Mouse (Mus musculus) limb, embryonic 11.5 days (tissue): Measurements from ENCODE around the gene Csnk2a2. TPM values are rescaled to one million over a fixed set of nuclear protein-coding genes. Genes with fewer than 3 reads are reported as not detected.

Experiments used
- ATAC-seq: fragments of 200-750 bp; cut with Nextera tagmentation; 2 replicates; pipeline ENCODE4 v1.8.0; 2017; ENCODE audit warnings: low read depth; ENCODE audit not compliant: insufficient number of reproducible peaks, low FRiP score, low TSS enrichment
- DNase-seq: peaks from one replicate; pipeline ENCODE4 v3.0.0-alpha.2; 2015; ENCODE audit warnings: low spot score
- H3K27ac ChIP-seq: fragments of 300-500 bp; sonication (generic); replicated peaks from 2 replicates; pipeline ENCODE4 v1.5.1; 2014; ENCODE audit warnings: low read depth, mild to moderate bottlenecking, low read length
- H3K27me3 ChIP-seq: fragments of 300-500 bp; sonication (generic); 2 replicates; pipeline ENCODE4 v1.6.1; 2014; ENCODE audit warnings: mild to moderate bottlenecking, low read length, mixed read lengths; ENCODE audit not compliant: control insufficient read depth, insufficient read depth
- H3K36me3 ChIP-seq: fragments of 300-500 bp; sonication (generic); 2 replicates; pipeline ENCODE4 v1.6.1; 2014; ENCODE audit warnings: mild to moderate bottlenecking, low read length, moderate library complexity, mixed read lengths; ENCODE audit not compliant: control insufficient read depth, insufficient read depth
- H3K4me1 ChIP-seq: fragments of 300-500 bp; sonication (generic); 2 replicates; pipeline ENCODE4 v1.6.1; 2014; ENCODE audit warnings: low read length, mixed read lengths; ENCODE audit not compliant: control insufficient read depth, insufficient read depth
- H3K4me2 ChIP-seq: fragments of 300-500 bp; sonication (generic); 2 replicates; pipeline ENCODE4 v1.6.1; 2014; ENCODE audit warnings: low read depth, mild to moderate bottlenecking, moderate library complexity; ENCODE audit not compliant: severe bottlenecking
- H3K4me3 ChIP-seq: fragments of 300-500 bp; sonication (generic); 2 replicates; pipeline ENCODE4 v1.5.1; 2014; ENCODE audit warnings: low read depth, low read length
- H3K9ac ChIP-seq: fragments of 300-500 bp; sonication (generic); 2 replicates; pipeline ENCODE4 v1.6.1; 2014; ENCODE audit warnings: mild to moderate bottlenecking, low read length
- H3K9me3 ChIP-seq: fragments of 300-500 bp; sonication (generic); 2 replicates; pipeline ENCODE4 v1.6.1; 2016; ENCODE audit warnings: low read length; ENCODE audit not compliant: control insufficient read depth
- WGBS: fragments of 180-500 bp; shearing (Covaris S2); extraction: QIAGEN DNeasy Blood & Tissue Kit; methylation state at CpG from one replicate; pipeline ENCODE4 v1.1.7; 2014; 5-methylcytosine and 5-hydroxymethylcytosine counted together
- polyA plus RNA-seq: library from polyadenylated mRNA; unstranded; fragments of >200 nt; fragmentation: Nextera tagmentation; extraction: Ambion mirVana; gene quantifications from 2 replicates; pipeline ENCODE4 v1.2.1, GENCODE M21; 2014

The Csnk2a2 gene
- polyA plus RNA-seq, 1 experiment from 2014 or later, result 17.5 TPM

GRCm38 (mm10) chr8:95496420-95496819, 6.6 kb upstream of the Csnk2a2 start:
- H3K9me3 ChIP-seq, result no peaks in the 10 kb centered on the region
- WGBS, result 39% methylated on average over 3 of the region's 3 CpGs

DNA sequence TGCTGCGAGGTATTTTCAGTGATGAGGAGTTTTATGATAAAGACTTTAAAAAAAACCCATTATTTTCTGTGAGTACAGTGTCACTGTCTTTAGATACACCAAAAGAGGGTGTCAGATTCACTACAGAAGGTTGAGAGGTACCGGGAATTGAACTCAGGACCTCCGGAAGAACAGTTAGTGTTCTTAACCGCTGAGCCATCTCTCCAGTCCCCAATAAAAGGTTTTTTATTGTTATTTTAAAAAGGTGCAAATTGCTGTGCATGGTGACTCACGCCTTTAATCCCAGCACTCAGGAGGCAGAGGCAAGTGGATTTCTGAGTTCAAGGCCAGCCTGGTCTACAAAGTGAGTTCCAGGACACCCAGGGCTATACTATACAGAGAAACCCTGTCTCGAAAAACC, 5.6 kb upstream of the Csnk2a2 start:
- no peak for DNase-seq
- H3K9me3 ChIP-seq, result no peaks in the 10 kb centered on the region
- H3K4me3 ChIP-seq, result no peak overlapping the region

More at GRCm38 (mm10) chr8:95496420-95496819, 6.6 kb upstream of the Csnk2a2 start:
- H3K9ac ChIP-seq, result no peak overlapping the region
- no peak overlapping the region for H3K4me3 ChIP-seq
- no peak overlapping the region for H3K27ac ChIP-seq
- no peaks in the 10 kb centered on the region for H3K27me3 ChIP-seq
- ATAC-seq (no peak), DNase-seq (no peak)
- H3K36me3 ChIP-seq, result no peaks in the 10 kb centered on the region
- no peaks in the 10 kb centered on the region for H3K4me1 ChIP-seq
- H3K4me2 ChIP-seq, result no peak overlapping the region

GRCm38 (mm10) chr8:95492057-95492456, 2.2 kb upstream of the Csnk2a2 start:
- 67% methylated on average over 4 of the region's 4 CpGs for WGBS

More for the DNA sequence above, 5.6 kb upstream of the Csnk2a2 start:
- no peak overlapping the region for H3K9ac ChIP-seq
- H3K36me3 ChIP-seq, result no peaks in the 10 kb centered on the region
- no peak overlapping the region for H3K4me2 ChIP-seq
- no peaks in the 10 kb centered on the region for H3K27me3 ChIP-seq
- no peak for ATAC-seq
- 85% methylated on average over 6 of the region's 6 CpGs for WGBS
- H3K4me1 ChIP-seq, result no peaks in the 10 kb centered on the region
- no peak overlapping the region for H3K27ac ChIP-seq

DNA sequence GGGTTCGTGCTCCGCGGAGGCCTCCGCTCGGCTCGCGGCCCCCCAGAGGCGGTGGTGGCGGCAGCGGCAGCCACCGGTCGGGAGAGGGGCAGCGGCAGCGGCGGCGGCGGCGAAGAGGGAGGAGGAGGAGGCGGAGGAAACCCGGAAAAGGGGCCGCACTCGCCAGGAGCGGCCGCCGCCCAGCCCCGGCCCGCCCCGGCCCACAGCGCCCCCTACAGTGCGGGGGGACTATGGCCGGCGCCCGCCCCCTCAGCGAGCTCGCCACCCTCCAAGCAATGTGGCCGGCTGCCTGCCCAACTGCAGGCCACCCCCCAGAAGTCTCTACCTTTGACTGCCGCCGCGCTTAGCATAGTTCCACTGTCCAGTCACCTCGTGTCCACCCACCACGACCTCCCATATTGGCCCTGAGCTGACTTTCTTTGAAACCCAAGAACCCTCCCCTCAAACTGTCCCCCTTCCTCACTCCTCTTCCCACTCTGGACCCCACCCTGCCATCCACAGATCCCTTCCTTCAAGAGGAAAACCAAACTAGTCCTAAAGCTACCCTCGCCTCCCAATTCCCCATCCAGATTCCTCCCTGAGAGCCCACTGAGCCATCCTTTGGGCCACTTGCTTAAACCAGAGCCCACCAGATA, 1.0 kb downstream of the Csnk2a2 start:
- 0 out of 2 replicates have a peak overlapping the region, but pooled peaks have one; percentile 8 for H3K27ac ChIP-seq
- peak; percentile 90 for DNase-seq
- H3K36me3 ChIP-seq, result 0 out of 2 replicates have a peak, but pooled peaks cover under 1% of the 10 kb centered on the region
- H3K9ac ChIP-seq, result peak overlapping the region; percentile 90
- peak overlapping the region; percentile 85 for H3K4me3 ChIP-seq
- peak; percentile 89 for ATAC-seq
- no peaks in the 10 kb centered on the region for H3K9me3 ChIP-seq
- H3K4me1 ChIP-seq, result peaks cover 9% of the 10 kb centered on the region
- under 1% methylated on average over 20 of the region's 42 CpGs for WGBS
- peak overlapping the region; percentile 49 for H3K4me2 ChIP-seq
- H3K27me3 ChIP-seq, result no peaks in the 10 kb centered on the region

More at GRCm38 (mm10) chr8:95492057-95492456, 2.2 kb upstream of the Csnk2a2 start:
- Histone ChIP-seq H3K36me3 (no peaks in the 10 kb centered on the region), H3K9ac (no peak overlapping the region), H3K4me3 (no peak overlapping the region), H3K4me1 (peaks cover 9% of the 10 kb centered on the region), H3K4me2 (no peak overlapping the region), H3K9me3 (no peaks in the 10 kb centered on the region), H3K27me3 (no peaks in the 10 kb centered on the region), H3K27ac (no peak overlapping the region)
- no peak for ATAC-seq
- DNase-seq, result no peak

DNA sequence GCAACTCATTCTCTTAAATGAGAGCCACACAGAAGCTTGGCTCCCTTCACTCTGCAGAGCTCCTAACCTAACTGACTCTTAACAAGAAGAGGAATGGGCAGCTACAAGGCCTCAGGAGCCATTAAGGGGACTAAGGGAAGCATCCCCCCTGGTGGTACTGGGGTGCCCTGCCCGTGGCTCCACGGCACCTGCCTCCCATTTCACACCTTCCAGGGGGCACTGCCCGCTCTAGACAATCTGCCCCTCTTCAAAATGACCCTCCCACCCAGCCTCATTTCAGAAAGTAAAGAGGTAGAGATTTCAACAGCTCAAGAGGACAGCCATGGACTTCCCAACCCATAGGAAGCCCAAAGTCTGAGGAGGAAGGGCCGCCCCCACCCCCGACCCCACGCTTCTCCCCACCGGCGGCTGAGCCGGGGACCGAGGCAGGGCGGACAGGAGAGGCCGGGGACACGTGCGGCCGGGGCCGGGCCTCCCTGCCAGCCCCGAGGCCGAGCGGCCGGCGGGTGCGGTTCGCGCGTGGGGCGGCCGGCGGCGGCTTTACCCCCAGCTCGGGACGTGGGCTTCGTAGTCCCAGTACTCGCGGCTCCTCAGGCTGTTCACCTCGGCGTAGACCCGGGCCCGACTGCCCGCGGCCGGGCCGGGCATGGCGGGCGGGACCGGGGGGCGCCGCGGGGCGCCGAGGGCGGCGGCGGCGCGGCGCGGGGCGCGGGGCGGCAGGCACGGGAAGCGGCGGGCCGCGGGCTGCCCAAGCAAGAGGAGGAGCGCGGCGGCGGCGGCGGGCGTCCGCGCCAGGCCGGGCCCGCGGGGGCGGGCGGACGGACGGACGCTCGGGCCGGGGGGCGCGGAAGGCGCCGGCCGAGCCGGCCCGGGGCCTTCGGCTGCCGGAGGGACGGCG, 1.8 kb downstream of the Csnk2a2 start:
- no peak for DNase-seq
- peaks cover 9% of the 10 kb centered on the region for H3K4me1 ChIP-seq

GRCm38 (mm10) chr8:95470008-95470407, 19.8 kb downstream of the Csnk2a2 start:
- ATAC-seq (no peak), DNase-seq (no peak)
- no peaks in the 10 kb centered on the region for H3K9me3 ChIP-seq
- H3K4me2 ChIP-seq, result no peak overlapping the region
- H3K4me1 ChIP-seq, result no peaks in the 10 kb centered on the region
- H3K4me3 ChIP-seq, result no peak overlapping the region
- H3K36me3 ChIP-seq, result peaks cover 14% of the 10 kb centered on the region; the same call in 1 of the 2 replicates
- WGBS, result 97% methylated on average over 4 of the region's 4 CpGs
- no peak overlapping the region for H3K27ac ChIP-seq
- H3K27me3 ChIP-seq, result no peaks in the 10 kb centered on the region
- no peak overlapping the region for H3K9ac ChIP-seq

More for the DNA sequence above, 1.8 kb downstream of the Csnk2a2 start:
- Histone ChIP-seq H3K9me3 (no peaks in the 10 kb centered on the region), H3K4me2 (peak overlapping the region; percentile 92), H3K4me3 (peak overlapping the region; percentile 85), H3K9ac (peak overlapping the region; percentile 90), H3K27ac (0 out of 2 replicates have a peak overlapping the region, but pooled peaks have one; percentile 8), H3K36me3 (0 out of 2 replicates have a peak, but pooled peaks cover 3% of the 10 kb centered on the region), H3K27me3 (no peaks in the 10 kb centered on the region)
- ATAC-seq, result 0 out of 2 replicates have a peak, but pooled peaks have one; percentile 10
- WGBS, result under 1% methylated on average over 50 of the region's 95 CpGs

DNA sequence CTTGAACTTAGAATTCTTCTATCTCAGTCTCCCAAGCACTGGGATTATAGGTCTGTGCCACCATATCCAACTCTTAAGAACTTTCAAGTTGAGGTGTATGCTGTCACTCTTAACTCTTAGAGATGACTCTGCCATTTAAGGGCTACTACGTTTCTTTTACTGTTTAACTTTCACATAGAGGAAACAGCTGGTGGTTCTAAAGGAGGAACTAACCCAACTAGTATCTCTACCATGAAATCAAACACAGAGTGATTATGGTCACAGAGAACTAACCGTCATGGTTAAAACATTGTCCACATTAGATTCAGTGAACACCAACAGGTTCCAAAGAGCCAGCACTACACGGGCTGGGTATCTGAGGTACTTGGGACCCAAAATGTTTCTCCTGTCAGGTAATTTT, 20.8 kb downstream of the Csnk2a2 start:
- WGBS, result 88% methylated on average over 3 of the region's 3 CpGs
- Histone ChIP-seq H3K4me1 (no peaks in the 10 kb centered on the region), H3K4me3 (no peak overlapping the region), H3K4me2 (no peak overlapping the region), H3K9ac (no peak overlapping the region), H3K27me3 (no peaks in the 10 kb centered on the region), H3K36me3 (peaks cover 16% of the 10 kb centered on the region; the same call in 1 of the 2 replicates), H3K9me3 (no peaks in the 10 kb centered on the region), H3K27ac (no peak overlapping the region)
- ATAC-seq, result no peak
- DNase-seq, result no peak

- H3K4me1 ChIP-seq, result no peaks in the 10 kb centered on the region
- no peaks in the 10 kb centered on the region for H3K9me3 ChIP-seq
- 94% methylated on average over 2 of the region's 2 CpGs for WGBS
- H3K27ac ChIP-seq, result no peak overlapping the region
- no peak overlapping the region for H3K9ac ChIP-seq
- no peak overlapping the region for H3K4me2 ChIP-seq
- no peak overlapping the region for H3K4me3 ChIP-seq
- no peak for ATAC-seq
- H3K36me3 ChIP-seq, result peaks cover 17% of the 10 kb centered on the region; the same call in 1 of the 2 replicates
- no peaks in the 10 kb centered on the region for H3K27me3 ChIP-seq
- no peak for DNase-seq
These were observed 23.3 kb downstream of the Csnk2a2 start for GRCm38 (mm10) chr8:95466543-95466942.
